Mouse (Mus musculus) layer of hippocampus, postnatal 14 days (tissue): ENCODE data around the gene Rgl2. TPM values are rescaled to one million over a fixed set of nuclear protein-coding genes. Genes with fewer than 3 reads are reported as not detected.
"Not testable (repeated sequence)": the region's sequence is repeated elsewhere in the genome, so short reads cannot be mapped to it uniquely, and the experiment has no call there.

Experiments used
- DNase-seq, 2 experiments: peaks; one replicate each; pipeline ENCODE4 v3.0.0; 2021 to 2022; ENCODE audit warnings: low spot score in 2 of 2, mixed read lengths in 1 of 2
- total RNA-seq, 2 experiments: library from RNA; stranded (reverse); gene quantifications; 2 replicates each; pipeline ENCODE4 v1.2.3; 2021

The Rgl2 gene
- total RNA-seq, 2 experiments from 2014 or later, result 67.0 to 68.9 TPM

DNA sequence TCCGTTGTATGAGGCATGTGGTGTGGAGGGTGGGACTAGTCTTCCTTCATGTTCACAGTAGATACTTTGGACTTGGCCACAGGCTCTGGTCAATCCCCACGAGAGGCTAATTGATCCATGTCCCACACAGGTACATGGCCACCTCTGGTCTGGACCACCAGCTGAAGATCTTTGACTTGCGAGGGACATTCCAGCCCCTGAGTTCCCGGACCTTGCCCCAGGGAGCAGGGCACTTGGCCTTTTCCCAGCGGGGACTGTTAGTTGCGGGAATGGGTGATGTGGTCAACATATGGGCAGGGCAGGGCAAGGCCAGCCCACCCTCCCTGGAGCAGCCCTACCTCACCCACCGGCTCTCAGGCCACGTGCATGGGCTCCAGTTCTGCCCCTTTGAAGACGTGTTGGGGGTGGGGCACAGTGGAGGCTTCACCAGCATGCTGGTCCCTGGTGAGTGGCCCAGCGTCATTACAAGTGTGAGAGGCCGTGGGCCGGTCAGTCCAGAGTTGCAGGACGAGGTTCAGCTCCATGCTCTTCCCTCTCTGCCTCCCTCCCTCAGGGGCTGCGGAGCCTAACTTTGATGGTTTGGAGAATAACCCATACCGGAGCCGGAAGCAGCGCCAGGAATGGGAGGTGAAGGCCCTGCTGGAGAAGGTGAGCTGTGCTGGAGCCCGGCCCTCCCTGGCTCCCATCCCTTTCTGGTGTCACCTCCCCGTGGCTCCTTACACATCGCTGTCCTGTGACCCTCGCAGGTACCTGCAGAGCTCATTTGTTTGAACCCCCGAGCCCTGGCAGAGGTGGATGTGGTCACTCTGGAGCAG lies 19.0 kb downstream of the Rgl2 start:
- no peak for DNase-seq

DNA sequence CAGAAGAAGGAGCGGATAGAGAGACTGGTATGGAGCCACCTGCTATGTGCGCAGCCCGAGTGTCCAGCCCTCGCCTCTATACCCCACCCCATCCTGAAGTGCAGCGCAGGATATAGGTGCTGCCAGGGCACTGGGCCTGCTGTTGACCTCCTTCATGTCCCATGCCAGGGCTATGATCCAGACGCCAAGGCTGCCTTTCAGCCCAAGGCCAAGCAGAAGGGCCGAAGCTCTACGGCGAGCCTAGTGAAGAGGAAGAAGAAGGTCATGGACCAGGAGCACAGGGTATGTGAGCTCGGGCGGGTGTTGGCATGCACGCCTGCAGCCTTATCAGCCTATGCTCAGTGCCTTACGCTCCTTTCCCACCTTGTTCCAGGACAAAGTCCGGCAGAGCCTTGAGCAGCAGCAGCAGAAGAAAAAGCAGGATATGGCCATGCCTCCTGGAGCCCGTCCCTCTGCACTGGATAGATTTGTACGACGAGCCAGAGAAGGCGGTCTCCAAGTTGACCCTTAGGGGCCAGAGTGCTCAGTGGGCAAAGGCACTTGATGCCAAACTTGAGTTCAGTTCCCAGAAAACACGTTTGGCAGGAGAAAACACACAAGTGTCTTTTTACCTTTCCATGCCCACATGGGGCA lies 19.7 kb downstream of the Rgl2 start:
- no peak for DNase-seq

DNA sequence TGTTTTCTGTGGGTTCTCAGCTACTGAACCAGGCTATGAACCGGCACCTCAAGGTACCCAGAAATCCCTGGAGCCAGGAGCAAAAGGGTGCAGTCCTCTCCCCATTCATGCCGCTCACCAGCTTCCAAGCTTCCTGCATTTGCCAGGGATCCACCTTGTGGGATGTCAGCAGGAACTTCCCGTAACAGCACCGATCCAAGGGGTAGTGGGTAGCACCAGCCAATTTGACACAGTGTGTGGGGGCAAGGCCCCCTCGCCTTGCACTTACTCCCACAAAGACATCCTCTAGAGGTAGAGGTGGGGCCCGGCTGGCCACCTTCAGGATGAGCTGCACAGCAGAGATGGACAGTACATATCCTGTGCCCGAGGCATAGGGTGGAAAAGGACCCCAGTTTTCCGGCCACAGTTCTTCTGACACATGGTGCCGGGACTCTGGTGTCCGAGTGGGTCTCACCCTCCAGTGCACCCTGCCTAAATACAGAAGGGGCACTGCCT lies 20.8 kb downstream of the Rgl2 start:
- no peak for DNase-seq

DNA sequence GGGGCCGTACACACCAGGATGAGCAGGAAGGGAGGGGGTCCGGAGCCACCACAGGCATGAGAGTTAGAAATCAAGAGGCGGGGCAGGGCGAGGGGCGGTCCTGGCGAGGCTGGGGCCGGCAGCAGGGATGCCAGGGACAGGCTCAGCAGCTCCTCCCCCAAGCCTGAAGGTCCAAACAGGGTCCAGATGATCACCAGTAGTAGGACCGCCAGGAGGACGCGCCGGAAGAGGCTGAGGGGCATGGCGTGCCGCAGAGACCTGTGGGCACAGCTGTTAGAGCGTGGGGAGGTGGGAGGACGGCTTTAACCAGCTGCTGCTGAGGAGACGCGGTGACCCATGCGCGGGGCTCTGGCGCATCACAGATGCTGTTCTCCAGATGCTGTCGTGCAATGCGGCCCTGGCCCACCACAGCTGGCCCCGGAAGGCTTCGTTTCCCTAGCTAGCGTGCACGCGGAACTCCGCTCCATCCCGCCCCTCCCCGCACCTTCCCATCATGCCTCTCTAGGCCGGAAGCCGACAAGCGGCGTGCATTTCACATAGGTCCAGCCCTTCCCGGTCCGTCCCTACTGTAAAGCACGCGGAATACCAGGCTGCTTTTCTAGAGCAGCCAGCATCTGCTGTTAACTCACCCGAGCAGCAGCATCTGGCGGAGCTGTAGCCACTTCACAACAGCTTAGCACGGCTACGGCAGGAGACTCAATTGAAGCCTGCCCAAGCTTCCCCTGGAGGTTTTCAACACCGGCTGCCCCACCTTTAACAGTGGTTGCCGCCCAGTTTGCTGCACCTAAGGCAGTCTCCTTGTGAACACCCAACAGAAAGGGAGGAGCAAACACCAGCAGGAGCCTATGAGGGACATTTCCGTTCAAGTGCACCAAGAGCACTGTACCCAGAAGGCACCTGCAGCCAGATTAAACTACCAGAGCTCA lies 21.9 kb downstream of the Rgl2 start, which contains the start of gene B3galt4:
Gene B3galt4 (minus strand): TSS at position 468 of the 926 bp plus-strand sequence.
- DNase-seq, result peak; percentile 65 to 79

DNA sequence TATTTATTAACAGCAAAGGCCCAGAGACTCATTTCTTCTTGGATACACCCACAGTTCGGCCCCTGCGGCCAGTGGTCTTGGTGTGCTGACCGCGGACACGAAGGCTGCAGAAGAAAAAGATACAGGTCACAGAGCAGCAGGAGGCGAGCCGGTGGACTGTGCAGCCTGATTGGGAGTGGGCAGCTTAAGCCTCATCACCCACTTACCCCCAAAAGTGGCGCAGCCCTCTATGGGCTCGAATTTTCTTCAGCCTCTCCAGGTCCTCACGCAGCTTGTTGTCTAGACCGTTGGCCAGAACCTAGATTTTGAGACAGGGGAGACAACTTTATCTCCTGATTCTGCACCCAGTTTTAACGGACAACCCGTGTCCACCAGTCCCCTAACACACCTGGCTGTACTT lies 22.7 kb downstream of the Rgl2 start:
- DNase-seq, result not testable (repeated sequence)

DNA sequence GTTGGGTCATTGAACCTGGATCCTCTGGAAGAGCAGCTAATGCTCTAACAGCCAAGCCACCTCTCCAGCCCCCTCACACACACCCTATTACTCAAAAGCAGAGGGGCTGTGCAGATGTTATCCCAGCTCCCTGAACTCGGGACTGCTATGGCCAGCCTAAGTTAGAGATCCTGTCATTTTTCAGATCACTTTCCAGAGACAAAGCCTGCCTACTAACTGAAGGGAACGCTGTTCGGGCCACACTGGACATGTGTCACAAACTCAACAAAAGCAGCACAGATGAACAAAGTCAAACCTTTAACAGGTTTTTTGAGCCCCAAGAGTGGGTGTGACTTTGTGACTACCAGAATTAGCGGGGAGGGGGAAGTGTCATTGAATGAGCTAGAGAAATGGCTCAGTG lies 23.5 kb downstream of the Rgl2 start:
- no peak for DNase-seq

DNA sequence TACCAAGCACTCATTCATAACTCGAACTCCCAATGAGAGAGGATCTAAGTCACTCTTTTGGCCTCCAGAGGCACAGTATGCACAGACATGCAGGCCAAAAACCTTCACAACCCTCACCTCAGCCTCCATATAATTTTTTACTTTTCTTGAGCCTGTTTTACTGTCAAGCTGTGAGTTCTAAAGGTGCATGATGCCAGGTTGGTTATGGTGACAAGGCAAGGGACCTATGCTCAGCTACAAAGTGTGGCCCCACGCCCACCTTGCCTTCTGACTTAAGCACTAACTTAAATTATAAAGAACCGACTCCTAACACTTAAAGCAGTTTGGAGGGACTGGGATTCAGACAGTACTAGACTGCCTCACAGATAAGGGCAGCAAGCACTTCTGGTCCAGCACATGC lies 24.0 kb downstream of the Rgl2 start:
- no peak for DNase-seq

DNA sequence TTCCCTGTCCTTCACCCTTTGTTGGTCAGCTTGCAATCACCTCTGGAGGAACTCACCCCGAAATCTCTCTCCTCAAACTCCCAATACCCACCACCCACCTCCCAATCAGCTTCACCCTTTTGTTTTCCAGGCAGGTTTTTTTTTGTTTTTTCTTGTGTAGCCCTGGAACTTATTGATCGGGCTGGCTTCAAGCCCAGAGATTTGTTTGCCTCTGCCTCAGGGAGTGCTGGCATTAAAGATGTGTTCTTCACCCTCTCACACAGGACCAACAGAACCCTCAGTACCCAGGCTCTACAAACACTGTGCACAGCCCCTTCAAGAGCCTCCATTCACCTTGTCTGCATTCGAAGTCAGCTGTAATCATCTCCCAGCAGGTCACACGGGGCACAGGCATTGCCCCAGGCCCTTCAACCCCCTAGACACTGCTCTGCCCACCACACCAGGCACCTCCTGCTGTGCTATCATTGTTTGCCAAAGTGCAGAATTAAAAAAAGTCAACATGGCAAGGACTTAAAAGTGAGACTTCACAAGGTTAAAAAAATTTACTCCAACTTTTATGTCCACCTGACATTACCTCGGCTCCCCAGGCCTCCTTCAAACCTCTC lies 24.7 kb downstream of the Rgl2 start:
- DNase-seq, result no peak

DNA sequence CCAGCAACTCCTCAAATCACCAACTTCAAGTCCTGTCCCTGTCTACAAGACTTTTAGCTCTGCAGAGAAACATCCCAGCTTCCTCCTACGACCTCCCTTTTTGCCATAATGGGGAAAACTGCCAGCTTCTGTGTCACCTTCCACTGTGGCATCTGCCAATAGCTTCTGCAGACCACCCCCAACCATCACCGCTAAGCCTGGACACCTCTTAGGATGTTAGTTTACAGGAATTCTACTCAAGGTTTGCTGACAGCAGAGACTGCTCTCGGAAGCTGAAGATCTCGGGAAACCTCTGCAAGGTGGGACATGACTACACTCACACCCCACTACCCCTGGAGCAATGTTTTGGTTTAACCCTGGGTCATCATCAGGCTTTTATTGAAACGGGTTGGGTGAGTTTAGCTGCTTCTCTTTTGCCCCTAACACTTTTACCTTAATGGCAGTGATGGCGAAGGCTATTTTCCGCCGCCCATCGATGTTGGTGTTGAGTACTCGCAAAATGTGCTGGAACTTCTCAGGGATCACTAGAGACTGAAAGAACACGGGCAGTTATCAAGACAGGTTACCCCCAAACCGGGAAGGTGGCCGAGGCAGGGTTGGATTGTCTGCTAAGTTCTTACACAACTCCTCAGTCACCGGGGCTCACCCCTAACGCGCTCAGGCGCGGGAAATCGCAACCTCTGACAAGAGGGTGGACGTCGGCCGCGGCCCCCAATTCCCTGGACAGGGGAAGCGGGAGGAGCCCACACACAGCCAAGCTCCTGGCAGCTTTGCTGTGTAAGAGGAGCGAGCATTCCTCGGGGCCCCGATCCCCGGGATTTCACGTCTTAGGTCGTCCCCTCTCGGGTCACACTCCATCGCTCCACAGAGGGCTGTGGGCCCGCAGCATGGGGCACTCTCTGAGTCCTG lies 25.6 kb downstream of the Rgl2 start:
- DNase-seq, result no peak

DNA sequence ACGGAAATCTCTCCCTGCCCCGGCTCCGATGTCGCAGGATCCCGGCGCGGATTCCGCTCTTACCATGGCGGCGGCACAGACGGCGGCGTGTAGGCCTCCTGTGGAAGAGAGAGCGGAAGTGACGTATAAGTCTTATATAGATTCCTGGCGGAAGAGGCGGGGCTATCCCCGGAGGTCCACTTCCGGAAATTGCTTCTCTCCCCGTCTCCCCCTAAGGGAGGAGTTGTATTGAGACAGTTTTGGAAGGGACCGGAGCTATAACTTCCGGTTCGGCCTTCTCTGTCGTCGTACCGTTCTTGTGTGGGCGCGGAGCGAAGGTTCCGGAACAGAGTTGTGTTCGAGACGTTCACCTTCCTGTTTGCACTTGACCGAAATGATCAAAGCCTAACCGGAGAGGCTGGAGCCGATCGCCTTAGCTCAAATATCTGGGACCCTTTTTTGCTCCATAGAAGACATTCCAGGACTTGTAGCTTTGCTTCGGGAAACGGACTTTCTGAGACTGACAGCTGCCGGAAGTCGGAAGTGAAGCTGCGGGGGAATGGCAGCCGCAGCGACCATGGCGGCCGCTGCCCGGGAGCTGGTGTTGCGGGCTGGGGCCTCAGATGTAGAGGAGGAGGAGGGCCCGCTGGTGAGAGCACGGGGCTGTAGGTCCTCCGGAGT lies 26.3 kb downstream of the Rgl2 start, which contains the start of the genes Vps52 and Rps18:
Gene Vps52 (plus strand): TSS at position 258 of the 660 bp plus-strand sequence.
Gene Rps18 (minus strand): TSS at position 447 of the 660 bp plus-strand sequence.
- peak; percentile 95 to 99 for DNase-seq

DNA sequence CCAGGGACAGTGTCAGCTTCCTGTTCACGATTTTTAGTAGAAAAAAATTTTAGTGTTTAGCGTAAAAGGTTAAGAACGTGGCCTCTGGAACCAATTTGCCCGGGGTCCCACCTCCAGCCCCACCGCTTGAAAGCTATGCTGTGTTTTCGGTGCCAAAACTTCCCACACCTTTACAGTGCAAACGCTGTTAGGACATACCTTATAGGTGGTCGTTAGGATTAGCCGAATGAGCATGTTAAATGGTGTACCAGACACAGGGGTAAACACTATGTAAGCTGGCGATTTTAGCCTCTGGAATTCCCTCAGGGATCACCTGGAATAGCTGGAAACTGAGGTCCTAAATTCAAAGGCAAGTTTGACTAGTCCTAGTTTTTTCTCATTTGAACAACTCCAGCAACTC lies 27.0 kb downstream of the Rgl2 start:
- no peak for DNase-seq

DNA sequence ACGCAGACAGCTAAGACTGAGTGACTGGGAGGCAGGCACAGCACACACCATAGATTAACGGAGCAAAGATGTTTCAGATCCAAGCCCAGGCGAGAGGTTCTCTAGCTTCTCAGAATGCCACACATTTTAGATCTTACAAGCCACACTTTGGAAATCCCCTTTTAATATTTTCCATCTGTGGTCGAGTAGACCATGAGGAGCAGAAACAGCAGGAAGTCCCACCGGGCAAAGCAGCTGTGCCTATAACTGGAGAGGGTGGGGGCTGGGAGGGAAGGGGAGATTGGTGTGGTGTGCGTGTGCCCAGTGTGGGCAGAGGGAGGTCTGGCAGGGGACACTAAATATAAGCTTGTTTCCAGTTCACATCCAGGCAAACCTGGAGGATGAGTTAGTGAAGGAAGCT lies 28.1 kb downstream of the Rgl2 start:
- no peak for DNase-seq

DNA sequence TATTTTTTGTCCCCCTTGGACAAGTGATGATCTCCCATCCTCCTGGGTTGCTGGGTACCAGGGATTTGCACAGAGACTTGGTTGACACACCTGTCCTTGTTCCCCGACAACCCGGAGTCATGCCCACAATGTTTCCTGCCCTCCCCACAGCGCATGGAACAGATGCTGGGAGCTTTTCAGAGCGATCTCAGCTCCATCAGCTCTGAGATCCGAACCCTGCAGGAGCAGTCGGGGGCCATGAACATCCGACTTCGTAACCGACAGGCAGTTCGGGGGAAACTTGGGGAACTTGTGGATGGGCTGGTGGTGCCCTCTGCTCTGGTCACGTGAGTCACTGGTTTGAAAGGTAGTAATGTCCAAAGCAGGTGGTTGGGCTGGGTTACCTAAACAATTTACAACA lies 29.1 kb downstream of the Rgl2 start:
- DNase-seq, result no peak

DNA sequence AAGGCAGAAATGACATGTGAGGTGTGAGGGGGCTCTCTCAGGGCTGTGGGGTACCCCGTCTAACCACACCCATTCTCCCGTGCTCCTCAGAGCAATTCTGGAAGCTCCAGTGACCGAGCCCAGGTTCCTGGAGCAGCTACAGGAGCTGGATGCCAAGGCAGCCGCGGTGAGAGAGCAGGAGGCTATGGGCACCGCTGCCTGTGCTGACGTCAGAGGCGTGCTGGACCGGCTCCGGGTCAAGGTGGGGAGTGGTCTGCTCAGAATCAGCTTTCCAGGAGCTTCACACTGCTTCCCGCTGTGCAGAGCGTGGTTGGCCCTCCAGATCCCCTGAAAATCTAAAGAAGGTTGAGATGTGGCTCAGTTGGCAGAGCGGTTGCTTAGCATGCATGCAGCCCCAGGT lies 29.8 kb downstream of the Rgl2 start:
- no peak for DNase-seq

DNA sequence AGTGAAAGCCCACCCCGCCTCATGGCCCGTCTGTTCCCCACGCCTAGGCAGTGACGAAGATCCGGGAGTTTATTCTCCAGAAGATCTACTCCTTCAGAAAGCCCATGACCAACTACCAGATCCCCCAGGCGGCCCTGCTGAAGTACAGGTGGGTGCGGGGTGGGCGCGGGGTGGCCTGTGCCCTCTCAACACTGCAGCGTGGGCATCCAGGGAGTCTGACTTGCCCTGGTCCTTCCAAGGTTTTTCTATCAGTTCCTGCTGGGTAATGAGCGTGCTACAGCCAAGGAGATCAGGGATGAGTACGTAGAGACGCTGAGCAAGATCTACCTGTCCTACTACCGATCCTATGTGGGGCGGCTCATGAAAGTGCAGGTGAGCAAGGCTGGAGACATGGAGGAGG lies 30.6 kb downstream of the Rgl2 start:
- no peak for DNase-seq

DNA sequence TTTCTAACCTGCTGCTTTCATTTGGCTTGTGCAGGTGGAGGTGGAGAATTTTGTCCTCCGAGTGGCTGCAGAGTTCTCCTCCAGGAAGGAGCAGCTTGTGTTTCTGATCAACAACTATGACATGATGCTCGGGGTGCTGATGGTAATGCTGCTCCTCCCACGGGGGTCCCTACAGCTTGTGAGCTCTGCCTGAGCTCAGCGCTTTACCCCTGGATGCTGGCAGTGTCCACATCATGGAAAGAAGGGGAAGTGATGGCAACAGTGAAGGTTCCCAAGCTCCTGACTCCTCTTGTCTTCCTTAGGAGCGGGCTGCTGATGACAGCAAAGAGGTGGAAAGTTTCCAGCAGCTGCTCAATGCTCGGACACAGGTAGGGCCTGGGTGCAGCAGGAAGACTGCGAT lies 33.5 kb downstream of the Rgl2 start:
- DNase-seq, result no peak

DNA sequence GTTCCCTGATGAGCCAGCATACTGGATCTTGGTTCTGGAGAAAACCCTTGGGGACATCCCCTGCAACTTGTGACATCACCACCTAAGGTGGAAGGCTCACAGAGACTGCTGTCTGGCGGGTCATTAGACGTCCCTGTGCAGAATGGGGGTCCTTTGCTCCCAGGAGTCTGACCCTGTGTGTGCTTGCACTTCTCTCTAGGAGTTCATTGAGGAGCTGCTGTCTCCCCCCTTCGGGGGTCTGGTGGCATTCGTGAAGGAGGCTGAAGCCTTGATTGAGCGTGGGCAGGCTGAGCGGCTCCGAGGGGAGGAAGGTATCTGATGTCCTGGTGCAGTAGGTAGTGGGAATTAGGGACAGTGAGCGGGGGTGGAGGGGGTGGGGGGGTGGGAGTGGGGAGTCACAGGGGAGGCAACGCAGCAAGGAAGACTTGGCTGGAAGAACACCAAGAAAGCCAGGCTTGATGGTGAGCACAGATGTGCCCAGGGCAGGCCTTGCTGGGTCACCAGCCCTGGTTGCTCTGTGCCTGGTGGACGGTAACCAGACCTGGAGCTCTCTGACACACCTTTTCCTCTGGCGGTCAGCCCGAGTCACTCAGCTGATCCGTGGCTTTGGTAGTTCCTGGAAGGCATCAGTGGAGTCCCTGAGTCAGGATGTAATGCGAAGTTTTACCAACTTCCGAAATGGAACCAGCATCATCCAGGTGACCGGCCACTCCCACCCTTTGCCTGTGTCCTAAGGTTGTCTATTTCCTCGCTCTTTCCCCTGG lies 35.9 kb downstream of the Rgl2 start:
- DNase-seq, result no peak

DNA sequence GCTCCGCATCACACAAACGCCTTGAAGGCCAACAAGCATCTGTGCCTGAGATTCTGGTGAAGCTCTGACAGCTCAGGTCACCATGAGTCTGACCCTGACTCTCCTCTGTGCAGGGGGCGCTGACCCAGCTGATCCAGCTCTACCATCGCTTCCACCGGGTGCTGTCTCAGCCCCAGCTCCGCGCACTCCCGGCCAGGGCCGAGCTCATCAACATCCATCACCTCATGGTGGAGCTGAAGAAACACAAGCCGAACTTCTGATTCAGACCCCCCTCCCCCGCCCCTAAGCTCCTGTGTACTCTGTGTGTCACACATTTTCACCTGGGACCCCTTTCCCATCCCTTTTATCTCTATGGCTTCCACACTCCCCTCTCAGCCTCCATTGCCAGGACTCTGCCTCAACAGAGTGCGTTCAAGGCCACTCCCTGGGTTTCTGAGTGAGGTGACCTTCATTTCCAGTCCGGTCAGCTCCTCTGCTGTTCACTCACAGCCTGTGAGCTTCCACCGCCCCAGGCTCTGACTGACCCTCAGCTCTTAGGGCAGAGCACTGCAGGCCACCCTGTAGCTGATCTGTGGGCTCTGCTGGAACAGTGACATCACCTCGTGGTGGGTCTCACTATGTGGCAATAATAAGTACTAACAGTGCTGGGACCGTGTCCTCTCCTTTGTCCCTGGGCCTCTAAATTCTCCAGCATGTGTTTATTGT lies 36.7 kb downstream of the Rgl2 start:
- DNase-seq, result no peak
